Comparison of ENCODE assay signal across 8 mouse cellular contexts in the genomic region with DNA sequence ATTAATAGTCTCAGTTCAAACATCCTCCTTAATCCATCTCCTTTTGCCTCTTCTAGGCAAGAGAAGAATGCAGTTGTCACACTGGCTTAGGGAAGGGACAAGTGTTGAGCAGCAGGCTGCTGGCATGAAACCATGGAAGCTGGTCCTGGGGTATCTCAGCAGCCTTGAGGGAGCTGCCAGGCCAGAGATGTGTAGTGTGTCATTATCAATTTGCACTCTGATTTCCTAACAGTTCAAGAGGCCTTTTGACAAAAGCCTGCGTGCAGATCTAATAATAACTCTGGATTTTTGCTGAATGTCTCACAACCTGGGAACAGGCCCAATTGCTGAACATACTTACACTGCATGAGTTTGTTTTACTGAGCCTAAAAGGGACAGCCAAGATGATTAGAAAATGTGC.
A peak's percentile ranks its signal among the peaks of the same experiment; 100 is the strongest.
DNase-seq lines count a peak whose midpoint lies in the region; ATAC-seq and TF ChIP-seq lines count a peak whose summit lies in the region.
"Had no signal": no experiment of that assay in that cellular context is flagged by ENCODE, and none has a peak within 500 bp of the region (broad histone marks: within the 10 kb centered on the region; RNA-seq: fewer than 3 reads in every experiment).

No protein-coding gene starts in this region.

- no peaks in the 10 kb centered on the region for H3K9me3 ChIP-seq in liver, embryonic 12.5 days (replicated peaks)
- no peaks in the 10 kb centered on the region for H3K9me3 ChIP-seq in forebrain, embryonic 16.5 days (ENCODE audit: control insufficient read depth, low read length)
- H3K9me3 ChIP-seq in midbrain, embryonic 16.5 days (replicated peaks; ENCODE audit: control insufficient read depth, low read length, poor library complexity, severe bottlenecking) = no peaks in the 10 kb centered on the region
- H3K9me3 ChIP-seq: megakaryocyte, embryonic 14.5 days had no signal

- intact Hi-C loops in heart, postnatal 14 days (cut with DNase I) = no loop called here

- H3K27ac ChIP-seq in liver, adult 2 months (replicated peaks; ENCODE audit: insufficient read depth, low read depth, low read length) = no peak overlapping the region
- H3K27ac ChIP-seq in liver, embryonic 12.5 days = no peak overlapping the region
- no peak overlapping the region for H3K27ac ChIP-seq in forebrain, embryonic 16.5 days (ENCODE audit: low read length)
- no peak overlapping the region for H3K27ac ChIP-seq in midbrain, embryonic 16.5 days (ENCODE audit: low read length)

- H3K79me2 ChIP-seq in liver, adult 2 months (ENCODE audit: control insufficient read depth, insufficient read depth, low read length) = no peaks in the 10 kb centered on the region

- no peak overlapping the region for H3K4me2 ChIP-seq in liver, embryonic 12.5 days
- H3K4me2 ChIP-seq in forebrain, embryonic 16.5 days (ENCODE audit: low read length) = no peak overlapping the region
- no peak overlapping the region for H3K4me2 ChIP-seq in midbrain, embryonic 16.5 days (ENCODE audit: low read length)

- 0% methylated on average over 1 of the region's 1 CpGs for WGBS in liver, adult 2 months
- 62% methylated on average over 1 of the region's 1 CpGs for WGBS in liver, embryonic 12.5 days (ENCODE audit: insufficient replicate concordance)
- WGBS in forebrain, embryonic 16.5 days = 10% methylated on average over 1 of the region's 1 CpGs
- WGBS in midbrain, embryonic 16.5 days = 13% methylated on average over 1 of the region's 1 CpGs

- no peaks in the 10 kb centered on the region for H3K36me3 ChIP-seq in liver, adult 2 months (ENCODE audit: control insufficient read depth, insufficient read depth, low read length)
- no peaks in the 10 kb centered on the region for H3K36me3 ChIP-seq in liver, embryonic 12.5 days
- H3K36me3 ChIP-seq in forebrain, embryonic 16.5 days (ENCODE audit: control insufficient read depth, insufficient read depth) = no peaks in the 10 kb centered on the region
- no peaks in the 10 kb centered on the region for H3K36me3 ChIP-seq in midbrain, embryonic 16.5 days (ENCODE audit: control insufficient read depth, insufficient read depth, low read length)

- TF ChIP-seq CTCF in liver, adult 2 months (IDR thresholded peaks at IDR 0.05; ENCODE audit: low read depth, low read length) = no peak

- H3K4me1 ChIP-seq in liver, adult 2 months (ENCODE audit: control insufficient read depth, insufficient read depth, low read length) = no peaks in the 10 kb centered on the region
- H3K4me1 ChIP-seq in liver, embryonic 12.5 days = no peaks in the 10 kb centered on the region
- peaks cover 4% of the 10 kb centered on the region for H3K4me1 ChIP-seq in forebrain, embryonic 16.5 days (replicated peaks; ENCODE audit: control insufficient read depth, insufficient read depth, low read length)
- no peaks in the 10 kb centered on the region for H3K4me1 ChIP-seq in midbrain, embryonic 16.5 days (ENCODE audit: control insufficient read depth, insufficient read depth, low read length)
- H3K4me1 ChIP-seq: megakaryocyte, embryonic 14.5 days had no signal

- no peaks in the 10 kb centered on the region for H3K27me3 ChIP-seq in liver, adult 2 months (ENCODE audit: control insufficient read depth, insufficient read depth, low read length)
- no peaks in the 10 kb centered on the region for H3K27me3 ChIP-seq in liver, embryonic 12.5 days (replicated peaks)
- no peaks in the 10 kb centered on the region for H3K27me3 ChIP-seq in forebrain, embryonic 16.5 days (replicated peaks; ENCODE audit: control insufficient read depth, insufficient read depth, low read length)
- no peaks in the 10 kb centered on the region for H3K27me3 ChIP-seq in midbrain, embryonic 16.5 days (ENCODE audit: control insufficient read depth, insufficient read depth, low read depth, low read length)
- H3K27me3 ChIP-seq: megakaryocyte, embryonic 14.5 days had no signal

- no peak for TF ChIP-seq POLR2A in liver, adult 2 months (IDR thresholded peaks at IDR 0.05; ENCODE audit: extremely low read depth, insufficient read depth, low read length)

- no peak for ATAC-seq in liver, embryonic 12.5 days
- ATAC-seq in forebrain, embryonic 16.5 days = peak; percentile 90
- no peak for ATAC-seq in midbrain, embryonic 16.5 days

- H3K9ac ChIP-seq in liver, adult 2 months (ENCODE audit: low read depth, low read length) = no peak overlapping the region
- no peak overlapping the region for H3K9ac ChIP-seq in liver, embryonic 12.5 days
- H3K9ac ChIP-seq in forebrain, embryonic 16.5 days (replicated peaks; ENCODE audit: low read depth, low read length) = no peak overlapping the region
- H3K9ac ChIP-seq in midbrain, embryonic 16.5 days (ENCODE audit: low read depth, low read length) = no peak overlapping the region

- no peak overlapping the region for H3K4me3 ChIP-seq in liver, adult 2 months (ENCODE audit: insufficient read depth, low read depth, low read length)
- H3K4me3 ChIP-seq in liver, embryonic 12.5 days = no peak overlapping the region
- H3K4me3 ChIP-seq in forebrain, embryonic 16.5 days (replicated peaks; ENCODE audit: low read length) = no peak overlapping the region
- H3K4me3 ChIP-seq in midbrain, embryonic 16.5 days (ENCODE audit: low read depth, low read length) = no peak overlapping the region
- H3K4me3 ChIP-seq: megakaryocyte, embryonic 14.5 days had no signal

- peak; percentile 54 for DNase-seq in liver, adult 2 months (ENCODE audit: extremely low read depth, low read depth, low spot score)
- DNase-seq in heart, postnatal 14 days = peak; percentile 49 to 70
- peak; percentile 45 for DNase-seq in retina, postnatal 1 day
- DNase-seq in thymus, postnatal 4 days = no peak
